Mouse (Mus musculus) embryo, embryonic 11.5 days (tissue): ENCODE measurements around the gene Fgfr2.
"Not testable (repeated sequence)": the region's sequence is repeated elsewhere in the genome, so short reads cannot be mapped to it uniquely, and the experiment has no call there.

Experiments
- DNase-seq: peaks from one replicate; pipeline ENCODE4 v3.0.0-alpha.2; 2012; ENCODE audit warnings: low read depth, low spot score

The Fgfr2 gene

DNA sequence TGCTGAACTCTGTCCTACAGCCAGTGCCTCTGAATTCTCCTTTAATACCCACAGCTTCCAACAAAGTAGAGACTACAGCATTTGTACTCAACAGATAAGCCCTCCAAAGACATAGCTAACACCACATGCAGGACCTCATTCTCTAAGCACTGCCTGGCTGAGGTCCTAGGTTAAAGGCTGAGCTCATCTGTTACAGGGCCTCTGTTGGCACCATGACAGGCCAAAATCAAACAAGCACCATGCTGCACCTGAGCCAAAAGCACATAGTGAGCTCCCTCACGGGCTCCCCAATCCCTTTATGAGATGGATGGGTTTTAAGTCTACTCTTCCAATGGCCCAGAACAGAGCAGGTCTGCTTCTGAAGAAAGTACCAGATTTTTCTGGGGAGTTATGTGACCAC lies 1865.8 kb downstream of the Fgfr2 start:
- no peak for DNase-seq

DNA sequence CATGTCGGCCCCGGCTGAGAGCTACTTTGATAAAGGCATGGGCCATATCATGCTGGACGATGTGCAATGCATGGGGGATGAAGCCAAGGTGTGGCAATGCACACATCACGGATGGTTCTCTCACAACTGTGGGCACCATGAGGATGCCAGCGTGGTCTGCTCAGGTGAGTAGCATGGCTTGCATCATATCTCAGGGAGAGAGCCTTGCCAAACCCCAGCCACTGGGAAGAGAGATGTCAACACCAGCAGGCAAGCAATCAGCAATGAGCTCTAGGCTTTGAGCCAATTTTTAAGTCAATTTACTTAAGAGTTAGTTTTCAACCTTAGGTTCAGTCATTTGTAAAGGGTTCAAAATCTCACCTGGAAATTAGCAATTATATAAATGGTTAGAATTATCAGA lies 1866.3 kb downstream of the Fgfr2 start:
- no peak for DNase-seq

DNA sequence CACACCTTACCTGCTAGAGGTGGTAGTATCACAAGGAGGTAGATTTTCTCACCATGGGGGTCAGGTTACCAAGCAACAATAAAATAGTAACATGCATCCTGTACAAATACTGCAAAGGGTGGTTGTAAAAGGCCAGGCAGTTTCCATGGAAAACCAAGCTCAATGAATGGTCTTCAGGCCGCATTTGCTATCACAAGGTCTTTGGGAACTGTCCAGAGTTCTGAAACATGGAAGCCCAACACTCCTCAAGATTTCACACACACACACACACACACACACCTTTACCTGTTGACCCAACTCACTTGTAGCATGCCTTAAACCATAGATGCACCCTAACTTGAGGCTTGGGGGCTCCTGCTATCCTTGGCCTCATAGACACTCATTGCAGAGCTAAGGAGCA lies 1878.2 kb downstream of the Fgfr2 start:
- peak; percentile 11 for DNase-seq

DNA sequence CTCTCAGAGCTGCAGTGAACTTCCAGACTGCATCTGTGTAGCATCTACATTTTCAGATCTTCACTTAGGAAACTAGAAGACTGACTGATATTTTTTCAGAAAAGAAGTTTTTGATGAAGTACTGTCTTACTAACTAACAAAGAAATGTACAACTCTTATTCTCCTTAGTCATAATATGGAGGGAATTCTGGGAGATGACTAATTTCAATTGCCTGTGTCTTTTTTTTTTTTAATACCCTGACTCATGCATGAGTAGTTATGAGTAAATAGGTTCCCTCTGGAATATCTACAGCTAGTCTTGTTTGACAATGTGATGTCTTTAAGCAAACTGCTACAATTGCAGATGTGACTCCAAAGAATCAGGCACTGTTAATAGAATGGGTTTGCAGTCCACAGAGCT lies 1887.1 kb downstream of the Fgfr2 start:
- DNase-seq = no peak

DNA sequence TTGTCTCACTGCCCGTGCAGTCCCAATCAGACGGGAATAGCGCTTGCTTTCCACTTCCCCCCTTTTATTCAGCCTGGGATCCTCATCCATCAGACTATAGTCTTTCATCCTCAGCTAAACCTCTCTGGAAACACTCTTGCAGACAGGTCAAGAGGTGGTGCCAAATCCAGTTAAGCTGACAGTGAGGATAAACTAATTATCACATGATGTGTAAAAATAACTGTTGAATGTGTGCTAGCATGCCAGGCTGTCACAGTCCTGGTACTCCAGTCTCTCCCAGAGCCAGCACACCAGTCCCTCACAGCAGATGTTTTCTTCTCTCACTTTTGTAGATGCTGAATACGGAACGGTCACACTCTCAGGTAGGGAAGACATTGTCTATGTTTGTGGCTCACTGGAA lies 1900.1 kb downstream of the Fgfr2 start:
- no peak for DNase-seq

DNA sequence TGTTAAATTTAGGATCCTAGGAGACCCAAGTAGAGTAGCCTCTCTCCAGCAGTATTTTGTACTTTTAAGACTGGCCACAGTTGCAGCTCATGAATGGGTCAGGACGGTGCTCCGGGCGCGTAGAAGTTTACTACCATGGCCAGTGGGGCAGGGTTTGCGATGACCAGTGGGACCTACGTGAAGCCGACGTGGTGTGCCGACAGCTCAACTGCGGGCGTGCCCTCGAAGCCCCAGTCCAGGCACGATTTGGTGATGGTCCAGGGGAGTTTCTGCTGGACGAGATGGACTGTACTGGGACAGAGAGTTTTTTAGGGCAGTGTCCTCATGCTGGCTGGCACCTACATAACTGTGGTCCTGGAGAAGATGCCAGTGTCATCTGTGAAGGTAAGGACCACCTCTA lies 1935.2 kb downstream of the Fgfr2 start:
- DNase-seq = no peak

DNA sequence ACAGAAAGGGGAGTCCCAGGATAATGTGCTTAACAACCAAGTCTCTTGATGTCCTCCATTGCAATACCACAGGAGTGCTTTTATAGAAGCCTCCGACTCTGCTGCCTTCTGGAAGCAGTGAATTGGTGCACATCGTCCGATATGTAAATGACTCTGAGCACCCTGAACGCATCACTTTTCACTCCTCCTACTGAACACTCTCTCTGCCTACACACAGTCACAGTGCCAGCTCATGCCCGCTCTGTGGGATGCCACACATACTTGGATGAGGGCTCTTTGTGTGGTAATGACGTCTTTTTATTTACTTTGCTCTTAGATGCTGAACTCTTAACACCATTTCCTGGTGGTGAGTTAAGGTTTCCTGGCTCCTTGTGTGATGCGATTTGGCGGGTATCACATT lies 1936.1 kb downstream of the Fgfr2 start:
- DNase-seq = no peak

DNA sequence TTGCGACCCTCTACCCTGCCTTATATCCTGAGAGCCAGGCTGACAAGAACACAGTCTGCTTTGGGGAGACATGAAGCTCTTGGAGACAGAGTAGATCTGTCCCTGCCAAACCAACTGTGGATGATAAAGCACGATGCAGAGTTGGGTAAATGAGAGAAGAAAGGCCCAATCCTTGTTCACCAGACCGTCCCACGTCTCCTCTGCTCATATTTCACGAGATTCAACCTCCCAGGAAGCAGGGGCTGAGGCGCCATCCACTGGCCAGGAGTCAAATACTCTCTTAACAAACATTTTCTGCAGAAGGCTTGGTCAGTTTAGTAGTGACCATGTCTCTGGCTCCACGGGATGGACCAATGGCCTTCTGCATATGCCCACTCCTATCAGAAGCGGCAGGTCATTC lies 1938.8 kb downstream of the Fgfr2 start:
- DNase-seq = no peak

DNA sequence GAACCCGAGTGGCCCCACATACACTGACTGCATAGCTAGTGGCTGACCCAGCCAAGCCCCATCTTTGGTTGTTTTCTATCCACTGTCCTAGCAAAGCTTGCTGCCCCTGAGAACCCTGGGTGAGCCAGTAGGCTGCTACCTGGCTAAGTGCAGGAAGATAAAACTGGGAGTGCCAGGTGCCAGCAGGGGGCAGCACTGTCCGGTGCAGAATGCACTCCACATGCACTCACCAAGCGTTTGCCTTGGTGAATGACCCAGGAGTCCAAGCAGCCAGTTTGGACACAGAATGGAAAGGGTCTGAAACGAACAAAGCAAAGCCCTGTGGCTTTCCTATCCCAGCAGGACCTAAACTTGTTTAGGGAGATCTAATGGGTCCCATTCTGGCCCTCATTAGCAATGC lies 1940.5 kb downstream of the Fgfr2 start:
- DNase-seq = no peak

DNA sequence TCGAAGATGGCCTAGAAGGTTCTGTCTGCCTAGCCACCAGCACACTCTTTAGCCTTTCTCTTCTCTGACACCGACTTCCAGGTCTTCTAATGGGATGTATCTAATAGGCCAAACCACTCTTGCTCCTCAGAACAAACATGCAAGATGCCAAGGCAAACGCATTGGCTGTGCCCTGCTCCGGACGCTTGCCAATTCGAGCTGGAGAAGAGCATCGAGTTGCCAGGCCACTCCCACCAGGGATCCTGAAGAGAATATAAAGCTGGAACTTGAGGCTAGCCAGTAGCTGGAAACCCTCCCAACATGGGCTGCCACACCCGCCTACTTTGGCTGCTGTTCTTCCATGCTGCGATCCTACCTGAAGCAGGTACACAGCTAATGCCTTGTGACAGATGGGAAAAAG lies 1949.0 kb downstream of the Fgfr2 start, which contains the start of gene 5430419D17Rik:
5430419D17Rik (plus strand) TSS at position 282 of the 400 bp plus-strand sequence.
- no peak for DNase-seq

DNA sequence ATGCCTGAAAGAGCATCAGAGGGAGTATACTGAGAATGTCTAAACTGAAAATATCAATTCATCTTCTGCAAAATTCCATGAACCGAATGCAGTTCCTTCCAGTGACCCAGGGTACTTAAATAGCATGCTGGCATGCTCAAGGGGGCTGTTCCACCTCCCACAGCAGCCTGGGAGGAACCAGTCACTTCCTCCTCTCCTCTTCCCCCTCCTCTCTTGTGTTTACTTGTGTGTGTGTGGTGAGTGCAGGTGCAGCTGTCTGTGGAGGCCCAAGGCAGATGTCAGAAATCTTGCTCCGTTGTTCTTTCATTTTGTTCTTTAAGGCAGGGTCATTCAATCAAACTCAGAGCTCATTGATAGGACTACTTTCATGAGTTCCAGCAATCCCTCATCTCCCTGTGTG lies 1954.1 kb downstream of the Fgfr2 start:
- no peak for DNase-seq

DNA sequence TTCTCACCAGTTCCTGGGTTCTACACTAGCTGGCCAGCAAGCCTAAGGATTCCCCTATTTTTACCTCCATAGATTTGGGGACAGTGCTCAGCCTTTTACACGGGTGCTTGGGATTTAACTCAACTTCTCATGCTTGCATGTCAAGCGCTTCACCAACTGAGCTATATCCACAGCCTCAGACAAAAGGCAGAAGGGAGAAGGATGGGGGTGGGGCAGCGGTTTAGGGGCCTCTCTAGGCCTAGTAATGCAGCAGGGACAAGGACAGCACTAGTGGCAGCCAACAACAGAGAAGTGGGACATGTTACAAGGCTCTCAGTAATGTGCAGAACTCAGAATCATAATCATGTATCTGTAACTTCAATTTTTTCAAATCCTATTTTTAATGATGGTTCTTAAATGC lies 1955.4 kb downstream of the Fgfr2 start:
- DNase-seq = no peak

DNA sequence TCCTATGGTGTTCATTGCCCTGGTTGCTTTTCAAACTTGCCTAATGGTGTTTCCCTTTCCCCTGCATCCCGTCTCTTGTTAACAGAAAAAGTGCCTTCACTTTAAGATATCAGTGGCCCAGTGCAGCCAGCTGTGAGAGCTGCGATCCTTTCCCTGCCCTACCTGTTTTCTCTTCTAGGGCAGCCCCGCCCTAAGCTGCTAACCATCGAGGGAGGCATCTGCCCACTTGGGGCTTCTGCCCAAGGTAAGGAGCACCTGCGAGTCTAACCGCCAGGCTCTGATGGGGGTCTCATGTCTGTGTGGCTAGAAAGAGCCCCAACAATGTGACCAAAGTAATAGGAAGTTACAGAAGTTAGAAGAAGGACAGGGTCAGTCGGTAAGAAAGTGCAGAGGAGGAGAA lies 1960.9 kb downstream of the Fgfr2 start:
- DNase-seq = no peak

DNA sequence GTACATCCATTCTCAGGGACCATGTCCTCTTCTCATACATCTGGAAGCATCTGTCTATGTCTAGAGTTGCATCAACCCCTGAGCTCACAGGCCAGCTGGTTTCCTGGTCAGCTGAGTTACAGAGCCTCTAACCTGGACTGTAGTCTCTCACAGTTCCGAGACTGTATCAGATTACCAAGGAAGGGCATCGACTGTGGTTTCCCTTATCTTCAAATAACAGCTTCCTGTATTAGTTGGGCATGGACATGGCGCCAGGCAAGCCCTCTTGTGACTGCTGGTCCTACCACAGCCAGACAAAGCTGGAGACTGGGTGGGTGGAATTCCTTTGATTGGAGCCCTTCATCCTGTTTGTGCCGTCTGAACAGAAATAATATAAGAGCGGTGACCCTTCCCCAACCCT lies 1970.1 kb downstream of the Fgfr2 start:
- no peak for DNase-seq

DNA sequence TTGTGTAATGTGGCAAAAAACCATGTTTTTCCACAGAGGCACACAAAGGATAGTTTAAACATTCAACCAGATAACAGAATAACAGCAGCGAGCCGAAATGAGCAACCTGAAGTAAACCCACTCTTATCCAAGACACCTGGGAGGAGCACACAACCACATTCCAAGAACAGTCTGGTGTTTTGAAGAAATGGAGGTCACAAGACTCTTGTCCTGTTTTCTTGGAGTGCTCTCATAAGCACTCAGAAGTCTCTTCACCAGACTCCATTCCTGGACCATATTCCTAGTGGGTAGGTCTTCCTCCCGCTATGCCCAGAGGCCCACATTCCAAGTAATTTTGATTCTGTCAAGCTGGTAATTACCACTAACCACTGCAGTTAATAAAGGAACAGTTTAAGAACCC lies 1973.0 kb downstream of the Fgfr2 start:
- no peak for DNase-seq

DNA sequence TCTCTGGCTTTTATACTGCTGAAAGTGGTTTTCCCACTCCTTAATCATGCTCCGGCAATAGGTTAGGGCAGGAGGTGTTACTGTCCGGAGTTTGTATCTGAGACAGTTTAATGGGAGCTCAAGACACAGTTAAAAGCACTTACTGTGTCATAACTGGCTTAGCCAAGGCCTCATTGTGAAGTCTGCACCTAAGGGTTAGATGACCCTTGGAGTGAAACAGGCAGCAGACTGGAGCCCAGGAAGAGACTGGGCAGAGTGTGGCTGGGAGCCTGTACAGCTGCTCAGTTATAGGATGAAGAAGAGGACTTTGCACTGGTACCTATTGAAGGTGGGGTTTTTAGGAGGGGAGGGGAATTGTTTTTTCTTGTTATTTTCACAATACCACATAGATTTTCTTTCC lies 1976.9 kb downstream of the Fgfr2 start, which contains the start of gene 4933402N03Rik:
4933402N03Rik (minus strand) TSS at position 101 of the 400 bp plus-strand sequence.
- DNase-seq = no peak

DNA sequence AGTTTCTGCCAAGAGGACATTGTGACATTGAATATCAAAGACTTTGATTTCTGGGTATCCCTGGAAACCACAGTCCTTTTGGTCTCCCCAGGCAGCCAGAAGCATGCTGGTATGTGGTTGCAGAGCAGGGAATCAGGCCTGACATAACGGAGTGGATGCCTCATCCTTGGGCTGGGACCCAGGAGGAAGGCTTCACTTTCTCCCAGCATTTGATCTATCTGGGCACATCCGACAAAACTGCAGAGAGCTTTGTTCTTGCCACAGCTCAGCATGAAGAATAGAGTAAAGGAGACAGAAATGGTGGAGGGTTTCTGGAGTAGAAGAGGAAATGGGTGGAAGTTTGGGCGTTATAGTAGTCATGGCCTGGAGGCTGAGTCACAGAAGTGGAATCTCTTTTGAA lies 1990.0 kb downstream of the Fgfr2 start:
- DNase-seq = no peak

DNA sequence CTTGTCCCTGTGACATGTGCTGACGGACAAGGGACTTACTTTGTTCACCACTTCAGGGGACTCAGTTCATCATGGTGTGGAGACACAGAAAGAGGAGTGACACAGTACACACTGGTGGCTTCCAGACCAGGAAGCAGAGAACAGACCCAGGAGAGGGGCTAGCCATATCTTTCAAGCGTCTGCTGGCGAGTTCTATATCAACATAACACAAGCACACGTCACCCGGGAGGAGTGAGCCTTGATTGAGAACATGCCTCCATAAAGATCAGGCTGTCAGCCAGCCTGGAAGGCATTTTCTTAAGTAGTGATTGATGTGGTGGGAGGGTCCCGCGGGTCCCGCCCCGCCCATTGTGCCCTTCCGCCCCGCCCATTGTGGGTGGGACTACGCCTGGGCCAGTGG lies 1993.1 kb downstream of the Fgfr2 start:
- no peak for DNase-seq

DNA sequence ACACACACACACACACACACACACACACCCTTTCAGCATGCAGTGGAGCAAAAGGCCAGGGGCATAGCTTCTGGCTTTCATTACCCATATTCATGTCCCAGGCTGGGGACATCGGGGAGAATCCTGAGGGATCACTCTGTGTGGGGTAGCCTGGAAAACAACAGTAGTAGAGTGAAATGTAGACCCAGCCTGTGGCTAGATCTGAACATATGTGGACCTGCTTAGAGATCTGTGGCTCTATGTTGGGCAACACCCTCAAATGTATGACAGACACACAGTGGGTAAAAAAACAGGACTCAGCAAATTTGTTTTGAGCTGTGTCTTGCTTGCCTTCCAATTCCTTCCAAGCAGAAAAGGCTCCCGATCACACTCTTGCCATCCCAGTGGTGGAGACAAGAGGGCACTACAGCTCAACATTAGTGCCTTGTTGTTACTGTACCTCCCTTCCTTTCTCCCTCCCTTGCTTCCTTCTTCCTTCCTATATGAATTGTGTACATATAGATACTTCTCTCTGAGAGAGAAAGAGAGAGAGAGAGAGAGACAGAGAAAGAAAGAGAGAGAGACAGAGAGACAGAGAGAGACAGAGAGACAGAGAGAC lies 2000.8 kb downstream of the Fgfr2 start:
- DNase-seq = no peak

DNA sequence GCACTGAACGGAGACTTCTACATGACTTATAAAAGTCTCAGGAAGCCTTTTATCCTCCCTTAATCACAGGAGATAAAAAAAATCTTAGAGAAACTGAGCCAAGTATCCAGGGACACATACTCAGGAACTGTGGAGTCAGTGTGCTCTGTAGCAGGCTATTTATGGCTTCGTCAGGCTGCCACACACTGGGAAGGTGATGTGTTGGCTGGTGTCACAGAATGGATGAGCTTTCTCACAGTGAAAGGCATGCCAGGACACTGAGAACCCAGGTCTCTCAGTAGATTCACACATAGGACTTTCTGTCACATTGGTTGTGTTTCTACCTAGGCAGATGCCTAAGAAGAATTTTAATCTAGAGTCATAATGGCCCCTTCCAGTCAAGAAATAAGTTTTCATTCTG lies 2008.7 kb downstream of the Fgfr2 start:
- DNase-seq = no peak

DNA sequence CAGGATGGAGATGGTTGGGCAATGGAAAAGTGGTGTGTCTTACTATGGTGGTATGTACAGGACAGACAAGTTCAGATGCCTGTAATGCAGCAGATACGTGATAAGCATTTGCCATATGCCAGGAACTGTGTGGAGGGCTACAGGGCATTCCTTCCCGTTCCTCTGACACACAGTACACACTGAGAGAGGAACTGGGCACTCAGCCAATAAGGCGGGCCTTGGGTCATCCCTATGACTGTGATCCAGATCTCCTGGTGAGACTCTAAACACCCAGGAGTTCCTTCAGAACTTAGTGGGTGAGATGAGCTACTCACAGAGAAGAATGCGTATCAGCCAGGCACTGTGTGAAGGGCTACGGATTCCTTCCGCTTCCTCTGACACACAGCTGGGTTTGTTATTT lies 2009.5 kb downstream of the Fgfr2 start:
- no peak for DNase-seq

DNA sequence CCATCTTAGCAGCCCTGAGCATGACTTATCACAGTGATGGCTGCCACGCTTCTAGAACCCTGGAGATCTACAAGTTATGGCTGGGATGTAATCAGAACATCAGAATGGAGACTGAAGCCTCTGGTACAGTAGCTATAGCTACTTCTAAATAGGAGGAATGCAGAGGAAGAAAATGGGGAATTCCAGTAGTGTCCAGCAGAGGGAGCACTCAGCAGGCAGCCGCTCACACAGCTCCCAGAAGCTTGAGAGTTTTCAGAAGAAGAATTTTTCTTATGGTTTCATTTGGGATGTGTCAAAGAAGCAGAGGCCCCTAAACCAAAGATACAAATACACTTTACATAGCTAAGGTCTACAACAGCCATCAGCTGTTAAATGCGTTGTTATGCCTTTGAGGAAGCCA lies 2010.7 kb downstream of the Fgfr2 start:
- peak; percentile 32 for DNase-seq

DNA sequence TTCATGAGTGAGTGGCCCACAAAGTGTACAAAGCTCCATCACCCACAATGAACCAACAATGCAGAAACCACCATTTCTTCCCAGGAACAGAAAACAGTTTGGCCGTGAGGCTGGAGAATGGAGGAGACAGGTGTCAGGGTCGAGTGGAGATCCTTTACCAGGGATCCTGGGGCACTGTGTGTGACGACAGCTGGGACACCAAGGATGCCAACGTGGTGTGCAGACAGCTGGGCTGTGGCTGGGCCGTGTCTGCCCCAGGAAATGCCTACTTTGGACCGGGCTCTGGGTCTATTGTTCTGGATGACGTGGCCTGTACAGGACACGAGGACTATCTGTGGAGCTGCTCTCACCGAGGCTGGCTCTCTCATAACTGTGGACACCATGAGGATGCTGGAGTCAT lies 2040.7 kb downstream of the Fgfr2 start:
- DNase-seq = not testable (repeated sequence)

DNA sequence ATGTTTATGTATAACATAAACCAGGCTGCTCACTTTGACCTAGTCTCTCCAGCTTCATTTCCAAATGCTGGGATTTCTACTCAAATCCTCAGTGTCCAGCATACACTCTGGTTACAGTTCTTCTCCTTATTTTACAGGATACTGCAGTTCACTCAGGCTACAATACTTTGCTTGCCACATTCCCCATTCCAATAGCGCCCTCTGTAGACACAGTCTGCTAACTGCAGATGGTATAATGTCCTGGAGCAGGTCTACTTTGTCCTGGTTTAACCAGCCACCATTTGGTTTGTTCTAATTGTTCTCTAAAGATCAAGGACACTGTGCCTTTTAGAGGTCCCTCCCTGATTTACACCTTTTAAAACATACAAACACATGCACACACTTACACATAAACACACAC lies 2047.2 kb downstream of the Fgfr2 start:
- DNase-seq = no peak
